Mouse (Mus musculus): ENCODE results near the gene Polr3f.

GRCm38 (mm10) chr2:144588723-144589122, 61.2 kb downstream of the Polr3f start:
- TF ChIP-seq POLR2A (IDR thresholded peaks at IDR 0.05; ENCODE audit: borderline replicate concordance, extremely low read depth, low read depth, low read length) (no peak), CTCF (IDR thresholded peaks at IDR 0.05; ENCODE audit: insufficient read depth, low read length) (0 out of 2 replicates have a peak, but pooled peaks have one; percentile 26)

Measured in lung, adult 2 months (tissue).